Mouse (Mus musculus): Measurements from ENCODE around the gene Prok2. TPM values are rescaled to one million over a fixed set of nuclear protein-coding genes. Genes with fewer than 3 reads are reported as not detected.
A peak's percentile ranks its signal among the peaks of the same experiment; 100 is the strongest.

Gene Prok2
- polyA plus RNA-seq, 1 experiment from 2014 or later: 0.20 TPM

GRCm38 (mm10) chr6:99734666-99735065, 8.5 kb upstream of the Prok2 start:
- Histone ChIP-seq H3K27me3 (ENCODE audit: control insufficient read depth, insufficient read depth, low read depth, low read length) (no peaks in the 10 kb centered on the region; the same call in none of the 2 replicates), H3K4me1 (replicated peaks; ENCODE audit: control insufficient read depth, insufficient read depth, low read length) (no peaks in the 10 kb centered on the region), H3K36me3 (ENCODE audit: control insufficient read depth, insufficient read depth, low read length) (no peaks in the 10 kb centered on the region), H3K9ac (ENCODE audit: low read length) (no peak overlapping the region), H3K4me2 (ENCODE audit: low read depth, low read length) (no peak overlapping the region), H3K27ac (ENCODE audit: low read length) (no peak overlapping the region), H3K4me3 (ENCODE audit: low read length) (no peak overlapping the region), H3K9me3 (ENCODE audit: control insufficient read depth, low read length) (no peaks in the 10 kb centered on the region)
- no peak for ATAC-seq (ENCODE audit: low read depth)
- 51% methylated on average over 5 of the region's 5 CpGs for WGBS

- Histone ChIP-seq H3K27me3 (ENCODE audit: control insufficient read depth, insufficient read depth, low read depth, low read length) (no peaks in the 10 kb centered on the region; the same call in none of the 2 replicates), H3K27ac (ENCODE audit: low read length) (no peak overlapping the region), H3K9me3 (ENCODE audit: control insufficient read depth, low read length) (no peaks in the 10 kb centered on the region), H3K36me3 (ENCODE audit: control insufficient read depth, insufficient read depth, low read length) (no peaks in the 10 kb centered on the region), H3K4me3 (ENCODE audit: low read length) (no peak overlapping the region), H3K4me1 (replicated peaks; ENCODE audit: control insufficient read depth, insufficient read depth, low read length) (no peaks in the 10 kb centered on the region), H3K9ac (ENCODE audit: low read length) (no peak overlapping the region), H3K4me2 (ENCODE audit: low read depth, low read length) (no peak overlapping the region)
- WGBS: 83% methylated on average over 8 of the region's 8 CpGs
- no peak for ATAC-seq (ENCODE audit: low read depth)
These were observed 6.5 kb upstream of the Prok2 start for GRCm38 (mm10) chr6:99732673-99733072.

GRCm38 (mm10) chr6:99731926-99732325, 5.7 kb upstream of the Prok2 start:
- Histone ChIP-seq H3K36me3 (ENCODE audit: control insufficient read depth, insufficient read depth, low read length) (no peaks in the 10 kb centered on the region), H3K27ac (ENCODE audit: low read length) (no peak overlapping the region), H3K9ac (ENCODE audit: low read length) (no peak overlapping the region), H3K27me3 (ENCODE audit: control insufficient read depth, insufficient read depth, low read depth, low read length) (peaks cover under 1% of the 10 kb centered on the region), H3K4me3 (ENCODE audit: low read length) (no peak overlapping the region), H3K4me2 (ENCODE audit: low read depth, low read length) (no peak overlapping the region), H3K9me3 (ENCODE audit: control insufficient read depth, low read length) (no peaks in the 10 kb centered on the region), H3K4me1 (replicated peaks; ENCODE audit: control insufficient read depth, insufficient read depth, low read length) (no peaks in the 10 kb centered on the region)
- ATAC-seq (ENCODE audit: low read depth): no peak
- WGBS: 80% methylated on average over 4 of the region's 4 CpGs

GRCm38 (mm10) chr6:99729853-99730252, 3.7 kb upstream of the Prok2 start:
- 82% methylated on average over 4 of the region's 4 CpGs for WGBS
- no peak overlapping the region for H3K4me2 ChIP-seq (ENCODE audit: low read depth, low read length)
- peaks cover 10% of the 10 kb centered on the region for H3K4me1 ChIP-seq (replicated peaks; ENCODE audit: control insufficient read depth, insufficient read depth, low read length)
- H3K36me3 ChIP-seq (ENCODE audit: control insufficient read depth, insufficient read depth, low read length): no peaks in the 10 kb centered on the region
- no peak overlapping the region for H3K9ac ChIP-seq (ENCODE audit: low read length)
- H3K9me3 ChIP-seq (ENCODE audit: control insufficient read depth, low read length): no peaks in the 10 kb centered on the region
- no peak for ATAC-seq (ENCODE audit: low read depth)
- peaks cover 18% of the 10 kb centered on the region for H3K27me3 ChIP-seq (ENCODE audit: control insufficient read depth, insufficient read depth, low read depth, low read length)
- H3K4me3 ChIP-seq (ENCODE audit: low read length): no peak overlapping the region
- H3K27ac ChIP-seq (ENCODE audit: low read length): no peak overlapping the region

GRCm38 (mm10) chr6:99726576-99727303, 548 bp upstream of the Prok2 start:
- ATAC-seq (ENCODE audit: low read depth): peak; percentile 26; the same call in 1 of the 2 replicates
- 4% methylated on average over 21 of the region's 22 CpGs for WGBS
- peak overlapping the region; percentile 53 for H3K9ac ChIP-seq (ENCODE audit: low read length)
- peaks cover 10% of the 10 kb centered on the region for H3K4me1 ChIP-seq (replicated peaks; ENCODE audit: control insufficient read depth, insufficient read depth, low read length)
- no peaks in the 10 kb centered on the region for H3K9me3 ChIP-seq (ENCODE audit: control insufficient read depth, low read length)
- no peaks in the 10 kb centered on the region for H3K36me3 ChIP-seq (ENCODE audit: control insufficient read depth, insufficient read depth, low read length)
- H3K4me2 ChIP-seq (ENCODE audit: low read depth, low read length): peak overlapping the region; percentile 94
- no peak overlapping the region for H3K27ac ChIP-seq (ENCODE audit: low read length)
- H3K27me3 ChIP-seq (ENCODE audit: control insufficient read depth, insufficient read depth, low read depth, low read length): peaks cover 20% of the 10 kb centered on the region
- peak overlapping the region; percentile 53 for H3K4me3 ChIP-seq (ENCODE audit: low read length)

- Histone ChIP-seq H3K4me2 (ENCODE audit: low read depth, low read length) (no peak overlapping the region), H3K4me3 (ENCODE audit: low read length) (no peak overlapping the region), H3K27me3 (ENCODE audit: control insufficient read depth, insufficient read depth, low read depth, low read length) (peaks cover 20% of the 10 kb centered on the region), H3K9ac (ENCODE audit: low read length) (no peak overlapping the region), H3K36me3 (ENCODE audit: control insufficient read depth, insufficient read depth, low read length) (no peaks in the 10 kb centered on the region), H3K27ac (ENCODE audit: low read length) (no peak overlapping the region), H3K9me3 (ENCODE audit: control insufficient read depth, low read length) (no peaks in the 10 kb centered on the region), H3K4me1 (replicated peaks; ENCODE audit: control insufficient read depth, insufficient read depth, low read length) (peaks cover 10% of the 10 kb centered on the region)
- no peak for ATAC-seq (ENCODE audit: low read depth)
- 80% methylated on average over 9 of the region's 9 CpGs for WGBS
These were observed 3.8 kb downstream of the Prok2 start for GRCm38 (mm10) chr6:99722390-99722789.

GRCm38 (mm10) chr6:99721032-99721431, 5.2 kb downstream of the Prok2 start:
- 66% methylated on average over 9 of the region's 9 CpGs for whole genome bisulfite sequencing
- Histone ChIP-seq H3K9ac (ENCODE audit: low read length) (no peak overlapping the region), H3K9me3 (ENCODE audit: control insufficient read depth, low read length) (no peaks in the 10 kb centered on the region), H3K36me3 (ENCODE audit: control insufficient read depth, insufficient read depth, low read length) (no peaks in the 10 kb centered on the region), H3K4me2 (ENCODE audit: low read depth, low read length) (no peak overlapping the region), H3K27me3 (ENCODE audit: control insufficient read depth, insufficient read depth, low read depth, low read length) (peaks cover 11% of the 10 kb centered on the region), H3K27ac (ENCODE audit: low read length) (no peak overlapping the region), H3K4me3 (ENCODE audit: low read length) (no peak overlapping the region), H3K4me1 (replicated peaks; ENCODE audit: control insufficient read depth, insufficient read depth, low read length) (peaks cover 2% of the 10 kb centered on the region)
- no peak for ATAC-seq (ENCODE audit: low read depth)

- no peaks in the 10 kb centered on the region for H3K36me3 ChIP-seq (ENCODE audit: control insufficient read depth, insufficient read depth, low read length)
- H3K9me3 ChIP-seq (ENCODE audit: control insufficient read depth, low read length): no peaks in the 10 kb centered on the region
- H3K4me1 ChIP-seq (replicated peaks; ENCODE audit: control insufficient read depth, insufficient read depth, low read length): 0 out of 2 replicates have a peak, but pooled peaks cover 2% of the 10 kb centered on the region
- ATAC-seq (ENCODE audit: low read depth): no peak
- H3K27ac ChIP-seq (ENCODE audit: low read length): no peak overlapping the region
- no peak overlapping the region for H3K9ac ChIP-seq (ENCODE audit: low read length)
- H3K4me3 ChIP-seq (ENCODE audit: low read length): no peak overlapping the region
- 58% methylated on average over 6 of the region's 6 CpGs for whole genome bisulfite sequencing
- H3K27me3 ChIP-seq (ENCODE audit: control insufficient read depth, insufficient read depth, low read depth, low read length): peaks cover 2% of the 10 kb centered on the region; the same call in 1 of the 2 replicates
- no peak overlapping the region for H3K4me2 ChIP-seq (ENCODE audit: low read depth, low read length)
These were observed 10.3 kb downstream of the Prok2 start for GRCm38 (mm10) chr6:99715913-99716312.

GRCm38 (mm10) chr6:99715191-99715590, 11.0 kb downstream of the Prok2 start:
- H3K4me1 ChIP-seq (replicated peaks; ENCODE audit: control insufficient read depth, insufficient read depth, low read length): 0 out of 2 replicates have a peak, but pooled peaks cover 2% of the 10 kb centered on the region
- H3K27me3 ChIP-seq (ENCODE audit: control insufficient read depth, insufficient read depth, low read depth, low read length): peaks cover 2% of the 10 kb centered on the region; the same call in 1 of the 2 replicates
- 54% methylated on average over 6 of the region's 6 CpGs for WGBS

More at GRCm38 (mm10) chr6:99715191-99715590, 11.0 kb downstream of the Prok2 start:
- H3K9me3 ChIP-seq (ENCODE audit: control insufficient read depth, low read length): no peaks in the 10 kb centered on the region
- H3K36me3 ChIP-seq (ENCODE audit: control insufficient read depth, insufficient read depth, low read length): no peaks in the 10 kb centered on the region
- H3K27ac ChIP-seq (ENCODE audit: low read length): no peak overlapping the region
- ATAC-seq (ENCODE audit: low read depth): no peak
- no peak overlapping the region for H3K9ac ChIP-seq (ENCODE audit: low read length)
- no peak overlapping the region for H3K4me2 ChIP-seq (ENCODE audit: low read depth, low read length)
- no peak overlapping the region for H3K4me3 ChIP-seq (ENCODE audit: low read length)
